Mouse (Mus musculus): ENCODE results near the gene Ntpcr.

- TF ChIP-seq CTCF (conservative IDR thresholded peaks at IDR 0.05 in 1 of 2, IDR thresholded peaks at IDR 0.05 in 1 of 2; ENCODE audit: low read depth in 2 of 2, low read length in 2 of 2) (no peak), POLR2A (IDR thresholded peaks at IDR 0.05; ENCODE audit: low read depth, low read length) (no peak), BHLHE40 (IDR thresholded peaks at IDR 0.05; ENCODE audit: low read depth, low read length) (no peak), SMC3 (IDR thresholded peaks at IDR 0.05; ENCODE audit: low read depth, low read length) (no peak), SIN3A (IDR thresholded peaks at IDR 0.05; ENCODE audit: low read length) (no peak), MAZ (IDR thresholded peaks at IDR 0.05; ENCODE audit: low read depth, low read length) (no peak), TBP (conservative IDR thresholded peaks at IDR 0.05; ENCODE audit: low read depth, low read length) (no peak)
Observed at GRCm38 (mm10) chr8:125775031-125775430, 45.3 kb downstream of the Ntpcr start.

All from CH12.LX (cell line).